Mouse (Mus musculus) small intestine, adult 2 months (tissue): ENCODE measurements around the gene Mrrf.

Experiments used
- CTCF ChIP-seq: fragments of 200-500 bp; IDR thresholded peaks from 2 replicates; pipeline ENCODE4 v1.5.1; 2012; ENCODE audit warnings: low read depth, mild to moderate bottlenecking, control low read depth, inconsistent platforms, low read length, moderate library complexity, mixed read lengths; ENCODE audit not compliant: insufficient replicate concordance, insufficient read length; ENCODE audit errors: extremely low read depth
- POLR2A ChIP-seq: fragments of 200-500 bp; IDR thresholded peaks from 2 replicates; pipeline ENCODE4 v1.6.1; 2012; ENCODE audit warnings: low read depth, mild to moderate bottlenecking, control low read depth, inconsistent platforms, low read length, moderate library complexity

DNA sequence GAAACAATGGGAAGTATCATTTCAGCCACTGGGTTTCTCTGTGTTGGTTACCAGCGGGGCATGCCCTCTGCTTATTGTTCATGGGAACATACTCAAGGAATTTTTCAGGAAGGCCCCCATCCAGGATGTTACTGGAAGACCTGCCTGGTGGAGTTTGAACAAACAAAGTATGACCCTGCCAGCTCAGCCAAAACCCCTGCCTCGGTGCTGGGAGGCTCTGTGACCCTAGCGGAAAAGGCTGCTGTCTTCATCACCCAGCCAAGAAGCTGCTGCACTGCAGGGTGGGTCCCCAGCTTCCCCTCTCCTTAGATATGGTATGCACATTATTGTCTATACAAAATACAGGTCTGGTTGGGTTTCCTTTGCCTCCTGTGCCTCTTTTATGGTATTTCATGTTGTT is 36.4 kb downstream of the Mrrf start:
- TF ChIP-seq POLR2A (no peak), CTCF (no peak)
